Mouse (Mus musculus) retina, postnatal 7 days (tissue): ENCODE results near the gene Nap1l5.
"Not testable (repeated sequence)": the region's sequence is repeated elsewhere in the genome, so short reads cannot be mapped to it uniquely, and the experiment has no call there.

ENCODE experiments used
- DNase-seq: peaks from one replicate; pipeline ENCODE4 v3.0.0-alpha.2; 2012; ENCODE audit warnings: low read depth, low spot score

Nap1l5 gene

GRCm38 (mm10) chr6:58907336-58907735 lies 460 bp upstream of the Nap1l5 start:
- no peak for DNase-seq

GRCm38 (mm10) chr6:58904551-58904950 lies 2.3 kb downstream of the Nap1l5 start:
- DNase-seq: no peak

DNA sequence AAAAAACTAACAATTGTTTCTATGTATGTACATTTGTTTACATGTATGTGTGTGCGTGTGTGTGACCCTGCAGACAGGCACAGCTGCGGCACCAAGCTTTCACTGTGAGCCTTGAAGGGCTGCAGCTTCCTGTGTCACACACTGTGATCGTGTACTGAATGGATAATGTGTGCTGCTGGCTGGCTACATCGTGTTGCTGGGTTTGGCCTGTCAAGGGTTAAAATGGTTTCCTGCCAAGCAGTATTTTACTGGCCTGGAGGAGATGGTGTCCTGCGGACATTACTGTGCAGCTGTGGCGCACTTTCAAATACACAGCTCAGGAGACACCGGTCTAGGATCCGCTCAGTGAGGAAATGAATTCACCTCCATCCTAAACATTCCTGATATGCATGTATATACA lies 3.7 kb downstream of the Nap1l5 start:
- no peak for DNase-seq

GRCm38 (mm10) chr6:58900536-58900935 lies 6.3 kb downstream of the Nap1l5 start:
- DNase-seq: no peak

DNA sequence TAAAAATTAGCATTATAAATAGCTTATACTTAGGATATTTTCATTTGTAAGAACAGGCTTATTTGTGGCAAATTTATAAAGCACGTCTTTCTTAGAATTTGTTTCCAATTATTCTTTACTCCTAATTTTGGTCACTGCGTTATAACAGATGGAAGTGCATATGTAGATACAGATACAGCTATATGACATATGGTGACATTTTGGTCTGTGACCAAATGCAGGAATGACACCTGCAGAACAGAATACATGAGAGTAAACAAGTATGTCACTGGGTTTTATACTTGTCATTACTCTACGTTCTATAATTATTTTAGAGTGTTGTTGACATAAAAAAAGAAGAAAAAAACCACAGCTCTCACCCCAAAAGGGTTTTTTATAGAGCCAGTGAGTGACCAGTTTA lies 7.8 kb downstream of the Nap1l5 start:
- no peak for DNase-seq

DNA sequence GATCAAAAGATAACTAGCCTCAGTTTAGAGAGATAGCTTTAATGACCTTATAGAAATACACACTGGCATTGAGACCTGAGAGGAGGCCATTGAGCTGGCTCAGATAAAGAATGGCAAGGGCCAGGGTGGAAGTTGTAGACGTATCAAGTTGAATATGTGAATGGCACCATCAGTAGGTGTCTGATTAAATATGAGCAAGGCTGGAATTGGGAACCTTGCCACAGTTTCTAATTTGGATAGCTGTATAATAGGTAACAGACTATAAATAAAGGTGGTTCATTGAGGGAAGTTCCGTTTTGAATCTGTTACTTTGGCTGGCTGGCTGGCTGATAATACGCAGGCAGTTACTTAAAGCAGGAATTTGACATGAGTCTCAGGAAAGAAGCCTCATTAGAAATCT lies 10.2 kb downstream of the Nap1l5 start:
- no peak for DNase-seq

GRCm38 (mm10) chr6:58894994-58895393 lies 11.9 kb downstream of the Nap1l5 start:
- no peak for DNase-seq

DNA sequence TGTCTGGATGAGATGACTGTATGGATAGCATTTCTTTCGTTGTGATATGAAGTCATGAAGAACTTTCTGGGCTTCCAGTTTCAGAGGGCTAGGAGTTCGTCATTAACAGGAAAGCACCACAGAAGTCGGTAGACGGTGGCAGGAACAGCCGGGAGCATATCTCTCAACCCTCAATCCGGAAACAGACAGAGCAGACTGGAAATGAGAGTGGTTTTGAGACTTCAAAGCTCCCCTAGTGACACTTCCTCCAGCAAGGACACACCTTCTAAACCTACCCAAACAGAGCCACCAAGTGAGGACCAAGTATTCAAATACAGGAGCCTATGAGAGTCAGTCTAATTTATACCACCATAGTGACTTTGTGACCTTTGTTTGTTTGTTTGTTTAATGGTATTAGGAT lies 13.6 kb downstream of the Nap1l5 start:
- DNase-seq: no peak

DNA sequence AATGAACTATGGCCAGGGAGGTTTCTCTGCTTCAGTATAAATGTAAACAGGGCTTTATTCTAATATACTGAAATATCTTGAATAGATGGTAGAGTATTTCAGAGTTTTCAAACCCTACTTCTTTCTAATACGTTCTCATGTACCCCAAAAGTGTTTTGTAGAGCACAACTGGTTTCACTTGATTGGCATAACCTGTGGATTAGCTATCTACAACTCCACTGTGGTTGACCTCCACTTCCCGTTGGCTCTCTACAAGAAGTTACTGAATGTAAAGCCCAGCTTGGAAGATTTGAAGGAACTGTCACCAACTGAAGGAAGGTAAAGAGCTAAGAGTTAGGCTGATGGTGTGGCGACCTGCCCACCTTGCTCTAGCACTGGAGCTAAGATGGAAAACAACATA lies 17.0 kb downstream of the Nap1l5 start:
- no peak for DNase-seq

DNA sequence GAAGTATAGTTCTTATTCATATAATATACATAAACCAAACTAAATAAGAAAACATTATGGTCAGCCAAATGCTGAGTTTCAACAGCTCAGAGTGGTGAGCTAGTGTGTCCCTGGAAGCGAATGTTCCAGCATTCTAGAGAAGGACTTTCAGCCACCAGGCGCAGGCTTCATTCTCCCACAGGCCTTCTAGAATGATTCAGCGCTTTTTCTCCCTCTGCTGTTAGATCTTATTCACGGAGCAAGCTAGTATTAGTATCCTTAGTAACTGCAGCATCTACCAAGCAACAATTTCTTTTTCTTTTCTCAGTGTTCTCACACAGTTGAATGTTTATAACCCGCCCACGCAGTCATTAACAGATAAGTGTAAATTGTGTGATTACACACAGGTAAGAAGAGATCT lies 24.6 kb downstream of the Nap1l5 start:
- no peak for DNase-seq

DNA sequence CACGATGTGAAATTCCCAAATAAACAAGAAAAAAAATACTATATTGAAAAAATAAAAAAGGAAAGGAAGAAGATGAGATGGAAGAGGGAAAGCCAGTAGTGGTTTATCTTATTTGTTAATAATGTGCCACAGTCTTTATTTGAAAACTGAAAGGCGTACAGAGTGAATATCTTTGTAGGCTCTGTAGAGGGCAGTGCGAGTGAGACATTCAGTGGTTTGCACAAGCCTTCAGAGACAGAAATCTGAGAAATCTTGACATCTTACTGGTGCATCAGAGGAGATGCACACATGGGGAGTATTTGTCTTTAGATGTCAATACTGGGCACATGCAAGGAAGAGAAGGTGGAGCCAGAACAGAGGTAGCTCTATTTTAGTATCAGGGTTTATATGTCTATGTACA lies 25.5 kb downstream of the Nap1l5 start:
- DNase-seq: no peak

DNA sequence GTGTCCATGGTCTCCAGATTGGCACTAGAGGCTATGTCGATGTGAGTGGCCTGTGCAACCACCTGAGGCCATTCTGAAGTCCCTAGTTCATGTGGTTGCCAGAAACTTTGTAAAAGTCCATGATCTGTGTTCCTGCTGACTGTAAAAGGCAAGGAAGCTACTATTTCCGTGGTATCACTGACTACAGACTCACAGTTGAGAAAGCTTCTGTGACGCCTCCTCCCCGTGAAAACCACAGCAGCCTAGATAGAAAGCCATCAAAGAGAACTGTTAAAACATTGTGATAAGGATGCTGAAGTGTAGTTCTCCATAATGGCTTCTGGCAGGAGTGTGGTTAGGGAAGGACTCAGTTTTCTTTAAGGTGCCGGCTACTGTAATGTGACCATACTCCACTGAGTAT lies 26.0 kb downstream of the Nap1l5 start:
- DNase-seq: no peak

- no peak for DNase-seq
Measured at GRCm38 (mm10) chr6:58879987-58880386, 26.9 kb downstream of the Nap1l5 start.

DNA sequence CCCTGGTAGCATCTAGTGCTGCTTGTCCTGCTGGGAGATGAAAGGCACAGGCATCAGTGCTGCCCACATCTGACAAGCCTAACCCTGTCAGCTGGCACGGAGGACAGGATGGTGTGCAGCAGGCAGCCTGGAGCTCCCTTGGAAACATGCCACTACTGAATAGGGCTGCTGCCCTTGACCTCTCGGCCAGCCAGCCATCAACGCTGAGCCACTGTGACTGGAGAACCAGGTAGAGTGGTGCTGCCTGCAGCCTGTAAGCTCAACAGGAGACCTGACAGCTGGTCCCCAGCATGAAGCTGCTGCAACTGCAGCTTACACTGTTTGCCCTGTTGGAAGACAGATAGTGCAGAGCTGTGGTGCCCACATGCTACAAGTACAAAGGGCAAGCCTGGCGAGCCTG lies 27.3 kb downstream of the Nap1l5 start:
- no peak for DNase-seq

GRCm38 (mm10) chr6:58867858-58868257 lies 39.0 kb downstream of the Nap1l5 start:
- not testable (repeated sequence) for DNase-seq

- DNase-seq: no peak
Measured at GRCm38 (mm10) chr6:58863631-58864235, 43.1 kb downstream of the Nap1l5 start.

DNA sequence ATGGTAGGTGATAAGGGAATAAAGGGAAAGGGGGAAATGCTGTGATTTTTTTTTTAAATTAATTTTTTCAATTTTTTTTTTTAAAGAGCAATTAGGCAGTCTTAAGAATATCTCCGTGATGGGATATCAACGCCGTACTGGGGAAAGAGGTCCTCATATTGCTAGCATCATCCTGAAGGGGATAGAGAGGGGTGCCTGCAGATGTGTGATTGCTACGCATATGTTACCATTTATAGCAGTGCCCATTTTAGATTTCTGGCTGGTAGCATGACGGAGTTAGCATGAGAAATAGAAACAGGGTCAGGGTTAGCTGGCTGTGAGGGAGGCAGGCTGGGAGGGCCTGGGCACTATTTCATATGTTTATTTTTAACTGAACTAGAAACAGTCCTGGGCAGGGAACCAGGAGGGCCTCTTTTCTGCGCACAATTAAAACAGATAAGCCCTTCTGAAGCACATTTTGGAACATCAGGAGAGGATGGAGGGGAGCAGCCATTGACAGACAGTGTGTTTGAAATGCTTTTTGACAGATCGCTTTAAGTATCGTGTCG lies 44.4 kb downstream of the Nap1l5 start:
- no peak for DNase-seq

GRCm38 (mm10) chr6:58859517-58859916 lies 47.4 kb downstream of the Nap1l5 start:
- no peak for DNase-seq

DNA sequence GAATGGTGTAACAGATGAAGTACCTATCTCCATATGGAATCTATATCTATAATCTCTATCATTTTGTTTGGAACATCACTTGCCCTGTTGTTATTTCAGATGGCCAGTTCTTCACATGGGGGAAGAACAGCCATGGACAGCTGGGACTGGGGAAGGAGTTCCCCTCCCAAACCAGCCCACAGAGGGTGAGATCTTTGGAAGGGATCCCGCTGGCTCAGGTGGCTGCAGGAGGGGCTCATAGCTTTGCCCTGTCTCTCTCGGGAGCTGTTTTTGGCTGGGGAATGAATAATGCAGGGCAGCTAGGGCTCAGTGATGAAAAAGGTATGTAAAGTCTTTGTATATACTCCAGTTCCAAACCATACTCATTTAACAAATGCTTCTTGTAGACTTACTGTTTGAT lies 50.4 kb downstream of the Nap1l5 start:
- no peak for DNase-seq

DNA sequence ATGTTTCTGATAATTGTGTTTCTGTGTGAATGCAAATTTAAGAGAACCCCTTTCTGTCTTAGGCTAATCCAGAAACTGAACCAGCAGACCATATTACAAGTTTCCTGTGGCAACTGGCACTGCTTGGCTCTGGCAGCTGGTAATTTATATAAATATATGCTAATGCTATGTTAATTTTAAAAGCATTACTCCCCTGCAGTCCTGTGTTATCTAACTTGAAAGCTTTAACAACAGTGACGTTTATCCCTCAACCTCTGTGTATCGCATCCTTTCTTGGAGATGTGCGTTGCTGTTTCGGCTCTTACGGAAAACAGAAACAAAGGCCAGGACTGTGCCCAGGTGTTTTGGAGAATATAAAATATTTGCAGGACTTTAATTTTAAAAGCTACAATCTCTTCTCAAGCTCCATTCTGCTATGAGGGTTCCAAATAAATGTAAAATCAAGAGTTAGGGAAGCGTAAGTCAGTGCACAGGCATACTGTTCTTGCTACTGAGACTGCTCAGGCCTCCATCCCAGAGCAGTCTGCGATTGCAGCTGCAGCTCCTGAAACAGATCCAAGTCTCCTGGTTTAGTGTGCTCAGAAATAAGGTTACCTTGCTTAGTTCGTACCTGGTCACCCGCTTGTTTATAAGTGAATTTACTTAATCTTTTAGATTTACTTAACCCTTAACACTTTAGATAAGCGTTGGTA lies 51.1 kb downstream of the Nap1l5 start:
- no peak for DNase-seq
